Mouse (Mus musculus): ENCODE measurements at regions not wholly inside any gene's neighbourhood (a gene's known extent, or its start where the extent isn't known, plus 50 kb on each side); places are given as distances from the start of the nearest gene placed in this dataset.
A peak's percentile ranks its signal among the peaks of the same experiment; 100 is the strongest.

DNA sequence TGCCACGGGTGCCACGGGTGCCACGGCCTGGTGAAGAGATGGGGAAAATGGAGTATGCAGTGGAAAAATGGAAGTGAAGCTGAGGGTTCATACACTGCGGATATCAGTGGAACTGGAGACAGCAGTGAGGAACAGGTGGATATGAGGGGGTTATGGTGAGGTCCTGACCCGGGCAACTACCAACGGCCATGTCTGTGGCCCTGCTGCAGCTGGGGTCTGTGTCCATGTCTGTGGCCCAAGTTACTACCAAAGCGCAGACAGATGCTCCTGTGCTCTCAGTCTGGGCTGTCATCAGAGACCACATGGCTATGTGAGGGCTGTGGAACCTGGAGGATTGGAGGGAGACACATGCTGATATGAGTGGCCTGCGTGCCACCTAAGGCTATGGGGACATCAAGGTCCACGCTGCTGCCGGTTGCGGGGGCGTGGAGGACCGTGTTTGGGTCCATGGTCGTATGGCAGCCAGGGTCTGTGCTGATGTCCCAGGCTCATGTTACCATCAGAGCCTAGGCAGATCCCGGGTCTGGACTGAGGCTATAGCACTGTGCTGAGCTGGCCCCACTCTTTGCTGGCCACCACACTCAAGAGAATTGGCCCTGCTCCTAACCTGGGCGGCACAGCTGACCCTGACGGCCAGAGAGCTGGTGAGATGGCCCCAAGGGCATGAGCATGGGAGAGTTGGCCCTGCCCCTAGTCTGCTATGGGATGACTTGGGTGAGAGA is 128.6 kb downstream of the Map3k7 start:
- Histone ChIP-seq H3K27ac (no peak overlapping the region), H3K4me1 (replicated peaks; ENCODE audit: insufficient read depth, low read length) (no peaks in the 10 kb centered on the region), H3K36me3 (ENCODE audit: insufficient read depth, low read length) (no peaks in the 10 kb centered on the region), H3K27me3 (ENCODE audit: insufficient read depth, low read length) (no peaks in the 10 kb centered on the region), H3K4me3 (replicated peaks; ENCODE audit: low read depth, low read length) (no peak overlapping the region), H3K4me2 (ENCODE audit: low read length) (no peak overlapping the region), H3K9ac (ENCODE audit: low read depth, low read length) (no peak overlapping the region), H3K9me3 (replicated peaks; ENCODE audit: low read length) (no peaks in the 10 kb centered on the region)
- no peak for TF ChIP-seq CTCF (IDR thresholded peaks at IDR 0.05; ENCODE audit: low read depth)
- DNase-seq (ENCODE audit: low spot score) (no peak), ATAC-seq (replicated peaks; ENCODE audit: low FRiP score, low read depth) (no peak)
- 89% methylated on average over 17 of the region's 17 CpGs for WGBS

DNA sequence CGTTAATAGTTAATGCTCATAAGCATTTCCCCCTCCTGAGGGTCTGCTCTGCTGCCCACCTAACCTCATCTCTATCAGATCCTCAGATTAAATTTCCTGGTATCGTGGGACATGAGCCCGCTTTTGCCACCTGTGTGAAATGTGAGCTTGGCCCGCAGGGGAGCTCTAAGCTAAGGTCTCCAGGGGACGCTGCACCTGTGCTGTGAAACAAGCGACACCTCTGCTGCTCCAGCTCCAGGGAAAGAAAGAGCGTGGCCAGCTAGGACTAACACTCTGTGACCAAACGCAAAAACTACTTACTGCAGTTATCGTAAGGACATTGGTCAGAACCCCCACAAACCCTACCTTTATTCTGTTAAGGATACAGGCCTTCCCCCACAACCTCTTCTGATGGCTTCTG is 134.3 kb downstream of the Map3k7 start:
- Histone ChIP-seq H3K9me3 (replicated peaks; ENCODE audit: low read length) (no peaks in the 10 kb centered on the region), H3K4me1 (replicated peaks; ENCODE audit: insufficient read depth, low read length) (no peaks in the 10 kb centered on the region), H3K27me3 (ENCODE audit: insufficient read depth, low read length) (no peaks in the 10 kb centered on the region), H3K27ac (no peak overlapping the region), H3K9ac (ENCODE audit: low read depth, low read length) (no peak overlapping the region), H3K4me2 (ENCODE audit: low read length) (no peak overlapping the region), H3K4me3 (replicated peaks; ENCODE audit: low read depth, low read length) (no peak overlapping the region), H3K36me3 (ENCODE audit: insufficient read depth, low read length) (no peaks in the 10 kb centered on the region)
- 41% methylated on average over 9 of the region's 9 CpGs for WGBS
- TF ChIP-seq CTCF (IDR thresholded peaks at IDR 0.05; ENCODE audit: low read depth), result peak; percentile 27; the same call in 1 of the 2 replicates
- ATAC-seq (replicated peaks; ENCODE audit: low FRiP score, low read depth), result no peak
- DNase-seq (ENCODE audit: low spot score), result no peak

DNA sequence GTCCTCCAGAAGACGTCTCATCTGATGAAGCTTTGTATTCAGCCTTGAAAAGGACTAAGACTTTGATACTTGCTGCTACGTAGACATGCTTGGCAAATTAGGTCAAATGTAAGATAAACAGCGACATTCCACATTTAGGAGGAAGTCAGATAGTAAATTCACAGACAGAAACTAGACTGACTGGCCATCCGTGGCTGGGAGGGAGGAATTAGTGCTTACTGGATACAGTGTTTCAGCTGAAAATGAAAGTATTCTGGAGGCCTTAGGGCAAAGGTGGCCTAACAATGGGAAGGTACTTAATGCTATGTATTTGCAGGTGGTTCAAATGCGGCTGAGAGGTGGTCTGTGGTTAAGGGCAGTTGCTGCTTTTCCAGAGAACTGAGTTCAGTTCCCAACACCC is 137.1 kb downstream of the Map3k7 start:
- TF ChIP-seq CTCF (IDR thresholded peaks at IDR 0.05; ENCODE audit: low read depth), result no peak
- no peaks in the 10 kb centered on the region for H3K36me3 ChIP-seq (ENCODE audit: insufficient read depth, low read length)

DNA sequence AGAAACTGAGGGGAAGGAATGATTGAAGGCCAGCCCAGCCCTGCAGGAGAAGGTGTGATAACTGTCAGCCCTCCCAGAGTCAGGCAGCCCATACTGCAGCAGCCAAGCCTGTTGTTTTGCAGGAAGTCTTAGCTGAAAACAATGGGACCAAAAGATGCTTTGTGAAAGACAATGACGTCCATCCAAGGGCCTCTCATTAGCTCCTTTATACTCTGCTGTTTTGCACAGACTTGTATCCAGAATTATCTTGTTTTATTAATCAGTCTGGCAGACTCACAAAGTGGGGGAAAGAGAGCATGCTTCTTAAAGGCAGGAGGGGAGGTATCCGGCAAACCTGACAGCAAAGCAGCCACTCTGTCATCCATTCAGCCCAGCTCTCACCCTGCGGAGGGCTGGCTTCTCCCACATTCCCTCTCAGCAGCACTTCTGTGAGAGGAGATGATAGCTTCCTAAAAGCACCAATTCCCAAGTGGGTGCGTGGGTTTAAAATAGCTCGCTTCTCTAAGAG is 131.9 kb upstream of the Bach2 start:
- DNase-seq (ENCODE audit: low spot score), result no peak
- H3K9me3 ChIP-seq (replicated peaks; ENCODE audit: low read length), result no peaks in the 10 kb centered on the region

More for the DNA sequence above, 137.1 kb downstream of the Map3k7 start:
- 25% methylated on average over 5 of the region's 5 CpGs for WGBS
- H3K4me2 ChIP-seq (ENCODE audit: low read length), result no peak overlapping the region
- H3K4me3 ChIP-seq (replicated peaks; ENCODE audit: low read depth, low read length), result no peak overlapping the region
- no peak; the same call in 1 of the 2 replicates for ATAC-seq (replicated peaks; ENCODE audit: low FRiP score, low read depth)
- H3K27me3 ChIP-seq (ENCODE audit: insufficient read depth, low read length), result no peaks in the 10 kb centered on the region
- H3K9ac ChIP-seq (ENCODE audit: low read depth, low read length), result no peak overlapping the region
- no peak overlapping the region for H3K27ac ChIP-seq
- peak; percentile 66 for DNase-seq (ENCODE audit: low spot score)
- no peaks in the 10 kb centered on the region for H3K9me3 ChIP-seq (replicated peaks; ENCODE audit: low read length)
- H3K4me1 ChIP-seq (replicated peaks; ENCODE audit: insufficient read depth, low read length), result no peaks in the 10 kb centered on the region

DNA sequence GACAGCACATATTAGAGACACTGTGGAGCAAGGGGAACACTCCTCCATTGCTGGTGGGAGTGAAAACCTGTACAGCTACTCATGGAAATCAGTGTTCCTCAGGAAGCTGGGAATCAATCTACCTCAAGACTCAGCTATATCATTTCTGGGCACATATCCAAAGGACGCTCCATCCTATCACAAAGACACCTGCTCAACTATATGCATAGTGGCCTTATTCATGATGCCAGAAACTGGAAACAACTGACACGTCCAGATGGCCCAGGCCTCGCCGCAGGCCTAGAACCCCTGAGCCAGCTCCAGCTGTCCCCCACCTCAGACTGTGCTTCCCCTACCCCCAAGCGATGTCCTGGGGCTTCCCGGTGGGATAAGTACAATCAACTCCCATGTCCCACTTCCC is 116.3 kb upstream of the Bach2 start:
- Histone ChIP-seq H3K36me3 (ENCODE audit: insufficient read depth, low read length) (no peaks in the 10 kb centered on the region), H3K9ac (ENCODE audit: low read depth, low read length) (no peak overlapping the region), H3K27me3 (ENCODE audit: insufficient read depth, low read length) (no peaks in the 10 kb centered on the region), H3K27ac (no peak overlapping the region), H3K4me1 (replicated peaks; ENCODE audit: insufficient read depth, low read length) (no peaks in the 10 kb centered on the region), H3K9me3 (replicated peaks; ENCODE audit: low read length) (no peaks in the 10 kb centered on the region), H3K4me2 (ENCODE audit: low read length) (no peak overlapping the region), H3K4me3 (replicated peaks; ENCODE audit: low read depth, low read length) (no peak overlapping the region)
- WGBS, result 89% methylated on average over 6 of the region's 6 CpGs
- ATAC-seq (replicated peaks; ENCODE audit: low FRiP score, low read depth), result no peak
- TF ChIP-seq CTCF (IDR thresholded peaks at IDR 0.05; ENCODE audit: low read depth), result no peak
- DNase-seq (ENCODE audit: low spot score), result no peak

More for the DNA sequence above, 131.9 kb upstream of the Bach2 start:
- no peaks in the 10 kb centered on the region for H3K4me1 ChIP-seq (replicated peaks; ENCODE audit: insufficient read depth, low read length)
- no peak overlapping the region for H3K9ac ChIP-seq (ENCODE audit: low read depth, low read length)
- 34% methylated on average over 5 of the region's 5 CpGs for WGBS
- no peak overlapping the region for H3K27ac ChIP-seq
- H3K4me3 ChIP-seq (replicated peaks; ENCODE audit: low read depth, low read length), result no peak overlapping the region
- no peaks in the 10 kb centered on the region for H3K36me3 ChIP-seq (ENCODE audit: insufficient read depth, low read length)
- ATAC-seq (replicated peaks; ENCODE audit: low FRiP score, low read depth), result no peak
- no peak for TF ChIP-seq CTCF (IDR thresholded peaks at IDR 0.05; ENCODE audit: low read depth)
- H3K4me2 ChIP-seq (ENCODE audit: low read length), result no peak overlapping the region
- H3K27me3 ChIP-seq (ENCODE audit: insufficient read depth, low read length), result no peaks in the 10 kb centered on the region

DNA sequence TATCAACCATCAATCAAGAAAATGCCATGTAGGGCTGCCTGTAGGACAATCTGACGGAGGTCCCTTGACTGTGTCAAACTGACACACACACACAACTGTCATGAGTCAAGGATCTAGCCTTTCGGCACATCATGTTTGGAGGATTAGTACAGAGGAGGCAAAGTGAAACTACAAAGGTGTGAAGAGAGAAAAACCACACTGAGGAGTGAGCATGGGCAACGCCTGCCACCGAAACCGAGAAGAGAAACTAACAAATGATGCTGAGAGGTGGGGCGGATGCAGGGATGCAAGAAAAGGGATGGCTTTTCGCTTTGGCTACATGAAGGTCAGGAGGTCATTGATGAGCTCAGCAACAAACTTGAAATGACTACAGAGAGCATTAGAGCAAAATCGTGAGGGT is 111.8 kb upstream of the Bach2 start:
- DNase-seq (ENCODE audit: low spot score) (no peak), ATAC-seq (replicated peaks; ENCODE audit: low FRiP score, low read depth) (no peak)
- no peaks in the 10 kb centered on the region for H3K27me3 ChIP-seq (ENCODE audit: insufficient read depth, low read length)
- WGBS, result 85% methylated on average over 8 of the region's 8 CpGs
- H3K4me2 ChIP-seq (ENCODE audit: low read length), result no peak overlapping the region
- H3K9ac ChIP-seq (ENCODE audit: low read depth, low read length), result no peak overlapping the region
- H3K4me1 ChIP-seq (replicated peaks; ENCODE audit: insufficient read depth, low read length), result no peaks in the 10 kb centered on the region
- no peak overlapping the region for H3K4me3 ChIP-seq (replicated peaks; ENCODE audit: low read depth, low read length)
- H3K36me3 ChIP-seq (ENCODE audit: insufficient read depth, low read length), result no peaks in the 10 kb centered on the region
- TF ChIP-seq CTCF (IDR thresholded peaks at IDR 0.05; ENCODE audit: low read depth), result no peak
- H3K27ac ChIP-seq, result no peak overlapping the region
- no peaks in the 10 kb centered on the region for H3K9me3 ChIP-seq (replicated peaks; ENCODE audit: low read length)

All from kidney, postnatal 0 days (tissue).